Mouse (Mus musculus) CH12F3 (cell line): Measurements from ENCODE around the gene Naxd.

ENCODE experiments used
- in situ Hi-C: fragments of 300-500 bp; cut with MboI; formaldehyde crosslinking; loops from 2 replicates; pipeline ENCODE4 v1.14.3; 2020; ENCODE audit warnings: low sequenced_read_pairs

Gene Naxd

GRCm38 (mm10) chr8:11554799-11555719, 57.8 kb downstream of the Naxd start, which contains the start of gene Ing1:
TSS of gene Ing1 (plus strand) at chr8:11555571.
- in situ Hi-C loops = no loop called here

GRCm38 (mm10) chr8:11555720-11556591, 58.6 kb downstream of the Naxd start:
- in situ Hi-C loops = no loop called here

- in situ Hi-C loops = no loop called here
These were observed 59.6 kb downstream of the Naxd start for GRCm38 (mm10) chr8:11556691-11557423.

GRCm38 (mm10) chr8:11557424-11557767, 60.1 kb downstream of the Naxd start:
- in situ Hi-C loops = no loop called here

DNA sequence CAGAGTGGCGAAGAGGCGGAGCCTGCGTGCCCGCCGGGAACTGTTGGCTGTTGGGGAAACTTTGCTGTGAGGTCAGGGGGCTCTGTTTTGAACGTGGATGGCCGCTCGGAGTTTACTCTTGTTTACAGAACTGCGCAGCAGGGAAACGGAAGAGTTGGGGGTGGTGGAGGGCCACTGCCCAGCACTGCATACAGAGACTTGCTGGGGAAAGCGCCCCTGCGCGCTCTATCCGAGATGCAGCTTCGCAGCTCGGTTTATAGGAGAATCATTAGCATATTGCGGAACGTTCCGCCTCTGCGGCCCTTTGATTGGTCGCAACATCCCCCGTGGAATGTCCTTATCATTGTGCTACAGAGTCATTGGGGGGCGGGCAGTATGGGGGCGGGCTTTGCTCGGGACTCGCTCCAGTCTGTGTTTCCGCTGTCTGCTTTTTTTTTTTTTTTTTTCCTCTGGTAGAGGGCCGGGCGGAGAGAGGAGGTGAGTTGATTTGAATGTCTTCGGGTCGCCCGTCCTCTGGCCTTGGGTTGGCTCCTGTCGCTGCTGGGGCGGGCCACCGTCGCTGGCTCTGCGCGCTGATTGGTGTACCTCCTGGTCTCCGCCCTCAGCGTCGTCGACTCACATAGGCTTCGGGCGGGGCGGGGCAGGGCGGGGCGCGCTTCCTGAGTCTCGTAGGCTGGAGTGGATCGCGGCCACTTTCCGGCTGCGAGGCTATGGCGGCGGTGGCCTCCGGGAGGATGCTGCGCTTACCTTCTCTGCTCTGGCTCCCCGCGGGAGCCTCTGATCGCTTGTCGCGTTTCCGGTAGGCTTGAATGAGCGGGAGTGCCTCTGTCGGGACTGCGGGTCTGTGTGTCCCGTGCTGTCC, 60.7 kb downstream of the Naxd start:
- in situ Hi-C loops = no loop called here

- in situ Hi-C loops = no loop called here
These were observed 62.2 kb downstream of the Naxd start for GRCm38 (mm10) chr8:11559511-11559910.

- in situ Hi-C loops = no loop called here
These were observed 62.9 kb downstream of the Naxd start for GRCm38 (mm10) chr8:11560220-11560619.

- in situ Hi-C loops = no loop called here
These were observed 66.9 kb downstream of the Naxd start for GRCm38 (mm10) chr8:11564236-11564635.
